Mouse (Mus musculus): ENCODE results near the gene Fermt1. TPM values are rescaled to one million over a fixed set of nuclear protein-coding genes. Genes with fewer than 3 reads are reported as not detected.

The Fermt1 gene
- total RNA-seq (2023) = not detected

GRCm38 (mm10) chr2:132945326-132946207 is at the start of gene Fermt1:
TSS of gene Fermt1 (minus strand) at chr2:132945906.

GRCm38 (mm10) chr2:132880844-132881645 is 64.7 kb downstream of the Fermt1 start, which contains the start of gene Lrrn4:
TSS of gene Lrrn4 (minus strand) at chr2:132880891.

Other genes with a start within 250 kb of the Fermt1 start
- gene Chgb, start 164.6 kb downstream of the Fermt1 start, total RNA-seq (2023) = not detected
- gene Trmt6, start 129.9 kb downstream of the Fermt1 start, total RNA-seq (2023) = 10 to 100 TPM in 1 of 2 experiments, 1 to 10 TPM in 1; 9.5 to 15.9 TPM
- 1 to 10 TPM; 3.1 to 3.6 TPM for gene Mcm8, start 129.8 kb downstream of the Fermt1 start, total RNA-seq (2023)
- gene Crls1, start 99.2 kb downstream of the Fermt1 start, total RNA-seq (2023) = 10 to 100 TPM in 1 of 2 experiments, 1 to 10 TPM in 1; 8.1 to 10.4 TPM
- under 1 TPM; 0.09 to 0.16 TPM for gene Lrrn4, start 65.0 kb downstream of the Fermt1 start, total RNA-seq (2023)